Mouse (Mus musculus): ENCODE measurements around the gene Serpina3j. TPM values are rescaled to one million over a fixed set of nuclear protein-coding genes. Genes with fewer than 3 reads are reported as not detected.
"Not testable (repeated sequence)": the region's sequence is repeated elsewhere in the genome, so short reads cannot be mapped to it uniquely, and the experiment has no call there.

Serpina3j gene
- total and polyA plus RNA-seq, 3 experiments = 0.27 TPM; not detected in 2

DNA sequence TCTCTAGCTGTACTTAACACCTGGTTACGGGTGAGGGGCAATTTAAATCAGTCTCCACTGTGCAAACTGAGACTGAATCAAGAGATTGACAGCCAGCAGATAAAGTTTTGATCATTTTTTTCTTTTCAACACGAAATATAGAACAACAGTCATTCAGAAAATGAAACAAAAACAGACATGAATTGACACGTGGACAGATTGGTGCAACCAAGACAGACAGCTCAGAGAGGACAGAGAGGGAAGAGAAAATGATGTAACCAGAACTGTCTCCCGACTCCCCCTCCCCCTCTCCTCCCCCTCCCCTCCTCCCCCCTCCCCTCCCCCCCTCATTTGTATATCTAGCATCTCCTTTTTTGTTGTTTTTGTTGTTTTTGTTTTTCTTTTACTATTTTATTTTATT, 24.5 kb upstream of the Serpina3j start:
- Histone ChIP-seq H3K9me3 (replicated peaks) (peaks cover 7% of the 10 kb centered on the region), H3K27me3 (ENCODE audit: insufficient read depth, low read length) (no peaks in the 10 kb centered on the region), H3K36me3 (replicated peaks) (no peaks in the 10 kb centered on the region), H3K4me3 (ENCODE audit: low read depth, low read length) (no peak overlapping the region), H3K4me1 (ENCODE audit: insufficient read depth, low read depth, low read length) (no peaks in the 10 kb centered on the region)
- ATAC-seq (ENCODE audit: extremely low read depth, insufficient number of reproducible peaks, low FRiP score, poor library complexity, severe bottlenecking) (no peak), DNase-seq (ENCODE audit: low spot score) (no peak)
- TF ChIP-seq TAL1 (conservative IDR thresholded peaks at IDR 0.05; ENCODE audit: low read depth, low read length) (no peak), GATA1 (IDR thresholded peaks at IDR 0.05; ENCODE audit: borderline replicate concordance, low read length) (no peak), GATA2 (IDR thresholded peaks at IDR 0.05; ENCODE audit: borderline replicate concordance, low read depth, low read length) (no peak), CTCF (IDR thresholded peaks at IDR 0.05; ENCODE audit: low read depth, low read length) (no peak), POLR2AphosphoS5 (IDR thresholded peaks at IDR 0.05; ENCODE audit: insufficient replicate concordance, low read depth, low read length) (no peak)

DNA sequence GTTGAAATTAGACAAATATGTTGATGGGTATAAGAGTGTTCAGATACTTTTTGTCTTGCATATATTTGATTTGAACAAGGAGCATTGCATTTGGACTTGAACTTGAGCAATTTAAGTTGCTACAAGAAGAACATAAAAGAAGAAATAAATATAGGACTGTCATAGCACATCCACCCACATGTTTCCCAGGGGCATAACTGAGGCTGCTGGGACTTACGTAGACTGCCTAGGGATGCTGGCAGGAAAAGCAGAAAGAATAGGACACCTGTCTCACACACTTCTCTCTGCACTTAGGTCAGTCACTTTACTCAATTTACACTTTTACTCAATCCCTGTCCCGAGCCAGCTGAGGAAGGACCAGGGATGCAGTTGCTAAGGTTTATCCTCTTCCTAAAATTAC, 20.4 kb upstream of the Serpina3j start:
- Histone ChIP-seq H3K4me3 (ENCODE audit: low read depth, low read length) (no peak overlapping the region), H3K9me3 (replicated peaks) (peaks cover 35% of the 10 kb centered on the region), H3K27me3 (ENCODE audit: insufficient read depth, low read length) (no peaks in the 10 kb centered on the region), H3K36me3 (replicated peaks) (no peaks in the 10 kb centered on the region), H3K4me1 (ENCODE audit: insufficient read depth, low read depth, low read length) (no peaks in the 10 kb centered on the region)
- ATAC-seq (ENCODE audit: extremely low read depth, insufficient number of reproducible peaks, low FRiP score, poor library complexity, severe bottlenecking) (no peak), DNase-seq (ENCODE audit: low spot score) (no peak)
- TF ChIP-seq POLR2AphosphoS5 (IDR thresholded peaks at IDR 0.05; ENCODE audit: insufficient replicate concordance, low read depth, low read length) = no peak
- TF ChIP-seq GATA1 (IDR thresholded peaks at IDR 0.05; ENCODE audit: borderline replicate concordance, low read length) = no peak
- no peak for TF ChIP-seq GATA2 (IDR thresholded peaks at IDR 0.05; ENCODE audit: borderline replicate concordance, low read depth, low read length)
- no peak for TF ChIP-seq TAL1 (conservative IDR thresholded peaks at IDR 0.05; ENCODE audit: low read depth, low read length)
- TF ChIP-seq CTCF (IDR thresholded peaks at IDR 0.05; ENCODE audit: low read depth, low read length) = no peak

DNA sequence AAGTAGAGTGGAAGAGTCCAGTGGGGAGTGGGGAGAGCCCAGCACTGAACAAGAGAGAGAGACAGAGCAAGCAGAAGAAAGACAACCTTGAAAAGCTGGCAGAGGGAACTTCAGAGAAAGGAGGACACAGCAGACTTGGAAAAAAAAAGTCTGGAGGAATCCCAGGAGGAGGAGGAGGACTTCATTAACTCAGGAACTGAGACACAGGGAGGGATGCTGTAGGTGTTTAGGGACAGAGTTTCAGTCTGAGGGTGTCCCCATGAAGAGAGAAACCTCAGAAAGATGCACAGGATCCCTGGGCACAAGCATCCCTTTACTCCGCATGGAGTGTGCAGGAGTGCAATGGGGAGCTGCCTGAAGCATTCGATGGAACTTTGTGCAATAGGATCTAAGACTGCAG, 16.3 kb upstream of the Serpina3j start:
- no peak for DNase-seq (ENCODE audit: low spot score)
- no peaks in the 10 kb centered on the region for H3K27me3 ChIP-seq (ENCODE audit: insufficient read depth, low read length)
- no peaks in the 10 kb centered on the region for H3K4me1 ChIP-seq (ENCODE audit: insufficient read depth, low read depth, low read length)
- TF ChIP-seq GATA1 (IDR thresholded peaks at IDR 0.05; ENCODE audit: borderline replicate concordance, low read length) = no peak
- no peak for TF ChIP-seq POLR2AphosphoS5 (IDR thresholded peaks at IDR 0.05; ENCODE audit: insufficient replicate concordance, low read depth, low read length)
- no peak for TF ChIP-seq TAL1 (conservative IDR thresholded peaks at IDR 0.05; ENCODE audit: low read depth, low read length)
- TF ChIP-seq GATA2 (IDR thresholded peaks at IDR 0.05; ENCODE audit: borderline replicate concordance, low read depth, low read length) = no peak
- no peaks in the 10 kb centered on the region for H3K36me3 ChIP-seq (replicated peaks)
- no peak overlapping the region for H3K4me3 ChIP-seq (ENCODE audit: low read depth, low read length)
- no peak for ATAC-seq (ENCODE audit: extremely low read depth, insufficient number of reproducible peaks, low FRiP score, poor library complexity, severe bottlenecking)
- peaks cover 57% of the 10 kb centered on the region for H3K9me3 ChIP-seq (replicated peaks)

DNA sequence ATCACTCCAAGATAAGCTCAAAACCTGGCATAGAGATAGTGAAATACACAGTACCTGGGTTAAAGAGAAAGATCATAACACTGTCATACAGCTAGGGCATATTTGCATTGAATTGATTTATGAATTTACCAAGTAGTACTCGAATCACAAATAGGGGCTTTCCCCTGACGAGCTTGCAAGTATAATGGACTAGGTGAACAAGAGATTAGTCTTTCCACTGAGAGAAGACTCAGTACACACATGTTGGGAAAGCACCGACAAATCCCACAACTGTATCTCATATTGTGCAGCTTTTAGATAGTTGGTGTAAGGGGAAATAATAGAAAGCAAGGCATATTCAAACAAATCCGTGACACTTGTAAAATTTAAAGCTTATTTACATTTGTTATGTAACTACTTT, 8.4 kb upstream of the Serpina3j start:
- no peak for ATAC-seq (ENCODE audit: extremely low read depth, insufficient number of reproducible peaks, low FRiP score, poor library complexity, severe bottlenecking)
- no peak for DNase-seq (ENCODE audit: low spot score)
- TF ChIP-seq CTCF (IDR thresholded peaks at IDR 0.05; ENCODE audit: low read depth, low read length) (no peak), GATA1 (IDR thresholded peaks at IDR 0.05; ENCODE audit: borderline replicate concordance, low read length) (no peak), GATA2 (IDR thresholded peaks at IDR 0.05; ENCODE audit: borderline replicate concordance, low read depth, low read length) (no peak), POLR2AphosphoS5 (IDR thresholded peaks at IDR 0.05; ENCODE audit: insufficient replicate concordance, low read depth, low read length) (no peak), TAL1 (conservative IDR thresholded peaks at IDR 0.05; ENCODE audit: low read depth, low read length) (no peak)

DNA sequence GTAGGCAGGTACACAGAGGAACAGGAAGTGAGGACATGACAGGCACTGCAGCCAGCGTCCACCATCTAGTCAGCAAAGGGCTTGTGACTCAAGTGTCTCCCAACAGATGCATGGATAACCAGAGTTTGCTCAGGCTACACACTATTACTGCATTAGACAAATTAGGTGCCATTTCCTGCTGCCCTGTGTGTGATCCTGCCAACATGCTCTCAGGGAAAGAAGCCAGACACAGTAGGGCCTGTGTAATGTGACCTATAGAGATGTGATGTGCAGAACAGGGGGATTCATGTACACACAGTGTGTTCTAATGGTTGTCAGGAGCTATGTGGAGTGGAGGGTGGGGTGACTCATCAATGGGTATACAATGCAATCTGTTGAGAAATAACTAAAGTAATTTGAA, 8.1 kb downstream of the Serpina3j start:
- no peak for DNase-seq (ENCODE audit: low spot score)
- H3K27me3 ChIP-seq (ENCODE audit: insufficient read depth, low read length) = no peaks in the 10 kb centered on the region
- H3K9me3 ChIP-seq (replicated peaks) = peaks cover 59% of the 10 kb centered on the region
- no peak overlapping the region for H3K4me3 ChIP-seq (ENCODE audit: low read depth, low read length)
- H3K36me3 ChIP-seq (replicated peaks) = no peaks in the 10 kb centered on the region
- no peak for ATAC-seq (ENCODE audit: extremely low read depth, insufficient number of reproducible peaks, low FRiP score, poor library complexity, severe bottlenecking)
- H3K4me1 ChIP-seq (ENCODE audit: insufficient read depth, low read depth, low read length) = no peaks in the 10 kb centered on the region
- no peak for TF ChIP-seq GATA1 (IDR thresholded peaks at IDR 0.05; ENCODE audit: borderline replicate concordance, low read length)
- no peak for TF ChIP-seq GATA2 (IDR thresholded peaks at IDR 0.05; ENCODE audit: borderline replicate concordance, low read depth, low read length)
- no peak for TF ChIP-seq POLR2AphosphoS5 (IDR thresholded peaks at IDR 0.05; ENCODE audit: insufficient replicate concordance, low read depth, low read length)
- no peak for TF ChIP-seq TAL1 (conservative IDR thresholded peaks at IDR 0.05; ENCODE audit: low read depth, low read length)
- TF ChIP-seq CTCF (IDR thresholded peaks at IDR 0.05; ENCODE audit: low read depth, low read length) = no peak

More for the DNA sequence above, 8.4 kb upstream of the Serpina3j start:
- no peaks in the 10 kb centered on the region for H3K36me3 ChIP-seq (replicated peaks)
- peaks cover 24% of the 10 kb centered on the region for H3K9me3 ChIP-seq (replicated peaks)
- no peak overlapping the region for H3K4me3 ChIP-seq (ENCODE audit: low read depth, low read length)
- H3K27me3 ChIP-seq (ENCODE audit: insufficient read depth, low read length) = no peaks in the 10 kb centered on the region
- H3K4me1 ChIP-seq (ENCODE audit: insufficient read depth, low read depth, low read length) = no peaks in the 10 kb centered on the region

DNA sequence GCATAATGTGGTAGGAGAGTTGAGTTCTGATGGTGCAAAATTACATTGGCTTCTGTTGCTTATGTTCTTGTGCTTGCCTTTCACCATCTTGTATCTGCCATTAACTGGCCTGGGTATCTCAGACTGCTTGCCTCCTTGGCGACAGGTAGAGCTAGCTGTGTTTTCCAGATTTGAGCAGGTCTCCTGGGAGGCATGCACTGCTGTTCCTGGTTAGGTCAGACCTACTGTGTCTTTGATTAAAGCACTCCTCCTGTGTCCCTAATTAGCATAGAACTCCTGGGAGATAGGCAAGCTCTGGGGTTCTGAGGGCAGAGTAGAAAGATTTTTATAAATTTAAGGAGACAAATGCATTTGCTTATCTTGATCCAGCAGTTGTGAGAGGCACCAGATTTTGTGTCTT, 17.3 kb downstream of the Serpina3j start:
- no peaks in the 10 kb centered on the region for H3K4me1 ChIP-seq (ENCODE audit: insufficient read depth, low read depth, low read length)
- no peak for TF ChIP-seq CTCF (IDR thresholded peaks at IDR 0.05; ENCODE audit: low read depth, low read length)
- TF ChIP-seq TAL1 (conservative IDR thresholded peaks at IDR 0.05; ENCODE audit: low read depth, low read length) = no peak
- TF ChIP-seq GATA1 (IDR thresholded peaks at IDR 0.05; ENCODE audit: borderline replicate concordance, low read length) = no peak
- TF ChIP-seq POLR2AphosphoS5 (IDR thresholded peaks at IDR 0.05; ENCODE audit: insufficient replicate concordance, low read depth, low read length) = no peak
- no peak for TF ChIP-seq GATA2 (IDR thresholded peaks at IDR 0.05; ENCODE audit: borderline replicate concordance, low read depth, low read length)
- no peaks in the 10 kb centered on the region for H3K27me3 ChIP-seq (ENCODE audit: insufficient read depth, low read length)
- no peak for DNase-seq (ENCODE audit: low spot score)
- H3K36me3 ChIP-seq (replicated peaks) = no peaks in the 10 kb centered on the region
- no peak overlapping the region for H3K4me3 ChIP-seq (ENCODE audit: low read depth, low read length)
- no peak for ATAC-seq (ENCODE audit: extremely low read depth, insufficient number of reproducible peaks, low FRiP score, poor library complexity, severe bottlenecking)
- peaks cover 8% of the 10 kb centered on the region for H3K9me3 ChIP-seq (replicated peaks)

DNA sequence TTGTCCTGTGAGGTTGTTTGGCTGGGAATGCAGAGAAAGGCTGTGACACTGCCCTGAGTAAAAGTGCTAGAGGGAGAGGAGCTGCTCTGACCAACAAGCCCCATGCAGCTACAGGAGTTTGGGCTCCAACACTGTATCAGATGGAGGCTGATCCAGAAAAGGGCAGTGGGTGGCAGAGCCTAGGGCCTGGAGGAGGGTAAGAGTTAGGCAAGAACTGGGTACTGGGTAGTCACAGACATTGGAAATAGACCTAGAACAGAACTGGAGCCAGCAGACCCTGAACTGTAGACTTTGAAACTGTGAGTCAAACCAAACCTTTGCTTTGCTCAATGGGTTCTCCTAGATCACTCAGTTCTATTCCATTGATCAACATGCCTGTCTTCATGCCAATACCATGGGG, 22.5 kb downstream of the Serpina3j start:
- not testable (repeated sequence) for H3K4me1 ChIP-seq (ENCODE audit: insufficient read depth, low read depth, low read length); H3K36me3 ChIP-seq (replicated peaks); DNase-seq (ENCODE audit: low spot score); ATAC-seq (ENCODE audit: extremely low read depth, insufficient number of reproducible peaks, low FRiP score, poor library complexity, severe bottlenecking); H3K4me3 ChIP-seq (ENCODE audit: low read depth, low read length); H3K27me3 ChIP-seq (ENCODE audit: insufficient read depth, low read length)
- H3K9me3 ChIP-seq (replicated peaks) = peaks cover 28% of the 10 kb centered on the region

DNA sequence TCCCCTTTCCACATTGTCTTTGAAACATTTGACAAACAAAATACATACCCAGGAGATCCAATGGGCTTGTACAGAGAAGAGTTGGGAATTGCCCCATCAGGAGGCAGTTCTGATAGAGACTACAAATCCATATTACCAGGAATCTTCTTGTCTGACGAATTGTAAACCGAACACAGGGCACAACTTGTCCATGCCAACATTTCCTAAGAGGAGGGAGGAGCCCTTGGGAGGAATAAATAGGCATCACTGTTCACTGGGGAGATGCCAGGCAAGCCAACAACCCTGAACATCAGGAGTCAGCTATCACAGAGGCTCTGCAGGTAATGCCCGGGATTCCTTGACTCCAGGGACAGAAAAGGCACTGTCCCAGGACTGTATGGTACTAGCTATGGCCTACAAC, 23.9 kb downstream of the Serpina3j start, which contains the start of the genes Serpina3k and Serpina3m:
Gene Serpina3k (plus strand): TSS at position 261 of the 400 bp plus-strand sequence.
Gene Serpina3m (plus strand): TSS at position 261 of the 400 bp plus-strand sequence.
- not testable (repeated sequence) for ATAC-seq (ENCODE audit: extremely low read depth, insufficient number of reproducible peaks, low FRiP score, poor library complexity, severe bottlenecking); DNase-seq (ENCODE audit: low spot score); H3K4me1 ChIP-seq (ENCODE audit: insufficient read depth, low read depth, low read length); H3K27me3 ChIP-seq (ENCODE audit: insufficient read depth, low read length); H3K4me3 ChIP-seq (ENCODE audit: low read depth, low read length); H3K36me3 ChIP-seq (replicated peaks)
- H3K9me3 ChIP-seq (replicated peaks) = peaks cover 33% of the 10 kb centered on the region

Data from G1E (cell line).